Mouse (Mus musculus): ENCODE measurements around the gene Gpr87. TPM values are rescaled to one million over a fixed set of nuclear protein-coding genes. Genes with fewer than 3 reads are reported as not detected.

Gene Gpr87
- total and polyA plus RNA-seq, 3 experiments: not detected

- no peaks in the 10 kb centered on the region for H3K4me1 ChIP-seq (ENCODE audit: control insufficient read depth in 1 of 2, insufficient read depth in 2 of 2, low read length in 2 of 2)
- no peak overlapping the region for H3K27ac ChIP-seq (ENCODE audit: control insufficient read depth, low read depth, low read length)
- no peak for TF ChIP-seq POLR2AphosphoS5 (IDR thresholded peaks at IDR 0.05; ENCODE audit: borderline replicate concordance, low read depth, low read length)
- no peak for TF ChIP-seq BHLHE40 (IDR thresholded peaks at IDR 0.05; ENCODE audit: borderline replicate concordance, low read depth, low read length)
- TF ChIP-seq RAD21 (IDR thresholded peaks at IDR 0.05; ENCODE audit: low read depth, low read length): peak; percentile 41
- TF ChIP-seq CTCF (IDR thresholded peaks at IDR 0.05 in 2 of 3, conservative IDR thresholded peaks at IDR 0.05 in 1 of 3; ENCODE audit: control insufficient read depth in 1 of 3, insufficient read depth in 1 of 3, low read depth in 2 of 3, low read length in 3 of 3, poor library complexity in 1 of 3, severe bottlenecking in 1 of 3): peak in 2 of 3 experiments; percentile 29 to 41; a peak in 3 of 6 replicates
- H3K79me2 ChIP-seq (ENCODE audit: control insufficient read depth, insufficient read depth, low read length, poor library complexity): no peaks in the 10 kb centered on the region
- no peaks in the 10 kb centered on the region for H3K36me3 ChIP-seq (ENCODE audit: control insufficient read depth in 1 of 2, insufficient read depth in 2 of 2, low read length in 2 of 2)
- no peak overlapping the region for H3K4me3 ChIP-seq (ENCODE audit: control insufficient read depth in 1 of 2, insufficient read depth in 1 of 2, low read depth in 2 of 2, low read length in 2 of 2)
- no peaks in the 10 kb centered on the region for H3K9me3 ChIP-seq (replicated peaks; ENCODE audit: insufficient read depth, low read length)
- no peak overlapping the region for H3K9ac ChIP-seq (ENCODE audit: control insufficient read depth, low read depth, low read length, poor library complexity, severe bottlenecking)
- DNase-seq (ENCODE audit: low read depth, low spot score): peak; percentile 27
- peaks cover 0 to 3% of the 10 kb centered on the region in 2 experiments; a peak in 1 of 4 replicates for H3K27me3 ChIP-seq (ENCODE audit: control insufficient read depth in 1 of 2, insufficient read depth in 2 of 2, low read length in 2 of 2)
Measured at GRCm38 (mm10) chr3:59175234-59175633, 19.7 kb downstream of the Gpr87 start.

- no peak for DNase-seq (ENCODE audit: low read depth, low spot score)
- no peaks in the 10 kb centered on the region for H3K79me2 ChIP-seq (ENCODE audit: control insufficient read depth, insufficient read depth, low read length, poor library complexity)
- TF ChIP-seq MEF2A (IDR thresholded peaks at IDR 0.05; ENCODE audit: extremely low read depth, insufficient replicate concordance, low read depth, low read length, poor library complexity, severe bottlenecking): no peak
- TF ChIP-seq CHD2 (IDR thresholded peaks at IDR 0.05; ENCODE audit: low read length): no peak
- TF ChIP-seq ZMIZ1 (IDR thresholded peaks at IDR 0.05; ENCODE audit: low read depth, low read length): no peak
- TF ChIP-seq MAFK (IDR thresholded peaks at IDR 0.05; ENCODE audit: borderline replicate concordance, low read depth, low read length): no peak
- no peak for TF ChIP-seq NELFE (IDR thresholded peaks at IDR 0.05; ENCODE audit: low read depth, low read length)
- no peak for TF ChIP-seq POLR2AphosphoS5 (IDR thresholded peaks at IDR 0.05; ENCODE audit: borderline replicate concordance, low read depth, low read length)
Measured at GRCm38 (mm10) chr3:59174426-59175154, 20.3 kb downstream of the Gpr87 start.

GRCm38 (mm10) chr3:59169921-59170627 lies 24.8 kb downstream of the Gpr87 start:
- Histone ChIP-seq H3K9me3 (replicated peaks; ENCODE audit: insufficient read depth, low read length) (no peaks in the 10 kb centered on the region), H3K79me2 (ENCODE audit: control insufficient read depth, insufficient read depth, low read length, poor library complexity) (no peaks in the 10 kb centered on the region), H3K27me3 (ENCODE audit: control insufficient read depth in 1 of 2, insufficient read depth in 2 of 2, low read length in 2 of 2) (peaks cover 0 to 2% of the 10 kb centered on the region in 2 experiments; a peak in 1 of 4 replicates), H3K27ac (ENCODE audit: control insufficient read depth, low read depth, low read length) (no peak overlapping the region), H3K4me3 (ENCODE audit: control insufficient read depth in 1 of 2, insufficient read depth in 1 of 2, low read depth in 2 of 2, low read length in 2 of 2) (no peak overlapping the region), H3K9ac (ENCODE audit: control insufficient read depth, low read depth, low read length, poor library complexity, severe bottlenecking) (no peak overlapping the region), H3K4me1 (ENCODE audit: control insufficient read depth in 1 of 2, insufficient read depth in 2 of 2, low read length in 2 of 2) (no peaks in the 10 kb centered on the region), H3K36me3 (ENCODE audit: control insufficient read depth in 1 of 2, insufficient read depth in 2 of 2, low read length in 2 of 2) (no peaks in the 10 kb centered on the region)
- TF ChIP-seq SMC3 (IDR thresholded peaks at IDR 0.05; ENCODE audit: low read depth, low read length): no peak
- TF ChIP-seq GABPA (IDR thresholded peaks at IDR 0.05; ENCODE audit: low read depth, low read length): no peak
- no peak for TF ChIP-seq USF1 (IDR thresholded peaks at IDR 0.05; ENCODE audit: low read depth, low read length)
- peak; percentile 33 for DNase-seq (ENCODE audit: low read depth, low spot score)

More at GRCm38 (mm10) chr3:59174426-59175154, 20.3 kb downstream of the Gpr87 start:
- Histone ChIP-seq H3K36me3 (ENCODE audit: control insufficient read depth in 1 of 2, insufficient read depth in 2 of 2, low read length in 2 of 2) (no peaks in the 10 kb centered on the region), H3K27ac (ENCODE audit: control insufficient read depth, low read depth, low read length) (no peak overlapping the region), H3K9me3 (replicated peaks; ENCODE audit: insufficient read depth, low read length) (no peaks in the 10 kb centered on the region), H3K9ac (ENCODE audit: control insufficient read depth, low read depth, low read length, poor library complexity, severe bottlenecking) (no peak overlapping the region), H3K4me1 (ENCODE audit: control insufficient read depth in 1 of 2, insufficient read depth in 2 of 2, low read length in 2 of 2) (no peaks in the 10 kb centered on the region), H3K4me3 (ENCODE audit: control insufficient read depth in 1 of 2, insufficient read depth in 1 of 2, low read depth in 2 of 2, low read length in 2 of 2) (no peak overlapping the region), H3K27me3 (ENCODE audit: control insufficient read depth in 1 of 2, insufficient read depth in 2 of 2, low read length in 2 of 2) (peaks cover 0 to 3% of the 10 kb centered on the region in 2 experiments; a peak in 1 of 4 replicates)
